Mouse (Mus musculus): ENCODE results near the gene Mybl2. TPM values are rescaled to one million over a fixed set of nuclear protein-coding genes. Genes with fewer than 3 reads are reported as not detected.

Gene Mybl2
- total RNA-seq, 2 experiments from 2014 or later, result 40.6 to 71.5 TPM

DNA sequence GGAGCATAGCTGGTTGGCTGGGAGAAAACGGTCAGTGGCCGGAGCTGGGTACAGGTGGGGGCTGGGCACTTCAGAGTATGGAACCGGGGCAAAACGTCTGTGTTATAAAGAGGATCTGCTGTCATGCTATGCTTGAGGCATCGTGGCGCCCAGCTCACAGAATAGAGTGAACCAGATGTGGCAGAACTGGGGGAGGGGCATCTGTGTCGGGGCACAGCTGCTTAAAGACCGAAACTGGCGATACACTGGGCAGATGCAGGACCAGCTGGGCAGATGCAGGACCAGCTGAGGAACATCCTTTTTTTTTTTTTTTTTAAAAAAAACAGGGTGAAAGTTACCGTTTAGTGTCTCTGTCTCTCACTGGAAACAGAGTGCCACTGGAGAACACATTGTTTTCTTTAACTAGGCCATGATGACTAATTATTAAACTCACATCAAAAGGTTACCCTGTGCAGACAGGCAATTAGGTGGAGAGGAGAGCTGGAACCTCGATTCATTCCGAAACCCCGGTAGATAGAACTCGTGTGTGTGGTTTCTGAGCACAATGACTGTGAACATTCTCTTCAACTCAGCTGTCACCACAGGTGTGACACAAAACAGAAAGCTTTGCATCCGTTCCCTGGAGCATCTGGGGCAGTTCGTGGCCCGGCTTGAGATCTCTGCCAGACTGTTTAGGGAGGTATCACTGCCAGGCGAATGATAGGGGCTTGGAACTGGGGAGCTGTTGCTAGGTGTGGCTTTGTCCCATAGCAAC, 48.6 kb downstream of the Mybl2 start:
- ATAC-seq (replicated peaks; ENCODE audit: poor library complexity, severe bottlenecking), result no peak

DNA sequence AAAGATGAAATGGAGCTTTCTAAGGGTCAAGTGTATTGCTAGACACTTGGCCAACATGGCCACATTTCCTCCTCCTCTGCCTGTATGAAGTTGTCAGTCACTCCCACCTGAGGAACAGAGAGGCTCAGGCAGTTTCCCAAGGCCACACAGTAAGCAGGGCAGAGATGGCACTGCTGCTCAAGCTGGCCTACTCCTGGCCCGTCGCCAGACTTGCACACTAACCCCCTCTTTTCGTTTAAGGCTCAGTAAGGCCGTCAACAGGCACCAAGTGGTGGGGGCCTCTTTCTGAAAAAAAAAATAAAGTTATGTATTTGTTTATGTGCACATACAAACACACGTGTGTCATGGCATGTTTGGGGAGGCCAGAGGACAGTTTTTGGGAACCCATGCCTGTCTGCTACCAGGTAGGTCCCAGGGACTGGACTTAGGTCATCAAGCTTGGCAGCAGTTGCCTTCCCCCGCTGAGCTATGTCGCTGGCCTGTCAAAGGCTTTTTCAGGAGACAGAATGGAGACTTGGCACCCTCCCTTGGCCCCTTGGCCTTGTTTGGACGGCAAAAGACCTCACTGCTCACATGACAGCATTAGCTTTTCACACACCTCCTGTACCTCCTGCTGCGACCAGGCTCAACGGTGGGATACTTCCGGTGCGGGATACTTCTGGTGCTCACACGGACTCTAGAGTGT, 49.7 kb downstream of the Mybl2 start:
- no peak for ATAC-seq (replicated peaks; ENCODE audit: poor library complexity, severe bottlenecking)

DNA sequence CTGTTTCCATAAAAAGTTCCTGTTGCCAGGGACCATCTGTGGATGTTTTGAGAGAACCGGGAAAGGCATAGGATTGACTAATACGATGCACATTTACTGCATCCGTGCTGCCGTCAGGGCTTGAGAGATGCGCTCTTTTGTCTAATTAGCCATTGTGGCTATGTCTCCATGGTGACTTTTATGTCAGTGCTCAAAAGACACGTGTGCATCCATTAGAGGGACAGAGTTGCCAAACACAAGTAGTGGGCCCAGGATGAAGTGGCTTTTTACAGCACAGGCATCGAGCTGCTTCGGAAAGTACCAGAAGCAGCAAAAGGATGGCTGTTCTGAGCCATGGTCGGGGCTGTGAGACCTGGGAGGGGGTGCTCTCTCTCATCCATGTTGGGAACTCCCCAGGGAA, 53.9 kb downstream of the Mybl2 start:
- ATAC-seq (replicated peaks; ENCODE audit: poor library complexity, severe bottlenecking), result no peak

GRCm38 (mm10) chr2:163110706-163111105, 56.2 kb downstream of the Mybl2 start:
- no peak for ATAC-seq (replicated peaks; ENCODE audit: poor library complexity, severe bottlenecking)

DNA sequence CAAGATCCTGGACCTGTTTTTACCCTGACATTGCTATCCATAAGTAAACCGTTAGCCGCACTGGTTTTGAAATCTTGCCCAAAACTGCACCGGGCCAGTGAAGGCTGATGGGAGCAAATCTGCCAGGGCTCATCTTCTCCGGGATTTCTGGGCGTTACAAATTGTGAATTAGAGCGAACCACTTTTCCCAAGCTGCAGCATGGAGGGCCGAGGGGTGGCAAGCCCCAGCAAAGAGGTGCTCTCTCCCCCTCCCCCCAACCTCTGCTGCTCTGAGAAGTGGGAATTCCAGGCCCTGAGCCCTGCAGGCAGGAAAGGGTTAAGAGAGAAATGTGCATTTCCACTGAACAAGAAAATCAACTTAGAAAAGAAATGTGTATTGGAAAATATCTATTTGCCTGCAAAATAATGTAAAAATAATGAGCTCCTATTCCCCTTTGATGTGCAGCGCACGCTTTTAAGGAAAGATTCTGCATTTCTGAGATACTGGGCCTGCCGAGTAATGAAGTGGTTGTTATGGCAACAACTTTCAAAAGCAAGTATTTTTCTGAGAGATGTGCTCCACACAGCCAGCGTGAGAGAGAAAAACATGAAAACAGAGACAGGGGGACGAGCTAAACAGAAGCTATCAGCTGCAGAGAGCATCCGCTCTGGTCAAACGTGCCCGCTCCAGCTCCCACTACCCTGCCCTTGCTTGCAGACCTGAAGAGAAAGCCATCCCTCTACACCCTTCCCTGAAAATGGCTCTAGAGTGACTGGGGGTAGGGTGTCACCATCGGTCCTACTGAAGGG, 57.1 kb downstream of the Mybl2 start:
- ATAC-seq (replicated peaks; ENCODE audit: poor library complexity, severe bottlenecking), result no peak

DNA sequence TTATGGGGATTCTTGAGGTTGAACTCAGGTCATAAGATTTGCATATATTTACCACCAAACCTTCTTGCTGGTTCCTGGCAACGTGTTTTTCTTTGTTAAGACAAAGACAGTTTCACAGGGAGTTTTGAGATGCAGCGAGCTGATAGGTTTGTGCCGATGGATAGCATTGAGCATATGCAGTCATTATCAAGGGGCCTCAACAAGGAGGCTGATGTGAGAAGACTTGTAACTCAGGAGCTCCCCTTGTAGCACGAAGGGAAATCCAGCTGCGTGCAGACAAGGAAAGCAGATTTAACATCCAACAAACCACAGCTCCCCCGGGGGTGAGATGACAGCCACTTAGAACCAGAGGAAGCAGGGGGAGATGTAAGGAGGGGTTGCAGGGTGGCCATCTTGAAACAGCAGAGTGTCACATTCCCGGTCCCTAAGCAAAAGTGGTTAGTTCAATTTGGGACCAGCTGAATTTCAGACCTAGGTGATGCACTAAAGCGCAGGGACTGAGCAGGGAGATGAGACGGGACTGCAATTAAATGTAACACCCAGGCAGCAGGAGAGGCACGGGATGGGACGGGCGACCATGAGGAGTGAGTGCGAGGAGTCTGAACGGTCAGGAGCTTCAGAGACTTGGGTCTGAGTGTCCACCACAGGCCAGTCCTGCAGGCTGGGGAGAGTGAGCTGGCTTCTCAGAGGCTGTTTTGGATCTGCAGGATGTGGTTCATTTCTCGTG, 66.3 kb downstream of the Mybl2 start:
- no peak for ATAC-seq (replicated peaks; ENCODE audit: poor library complexity, severe bottlenecking)

DNA sequence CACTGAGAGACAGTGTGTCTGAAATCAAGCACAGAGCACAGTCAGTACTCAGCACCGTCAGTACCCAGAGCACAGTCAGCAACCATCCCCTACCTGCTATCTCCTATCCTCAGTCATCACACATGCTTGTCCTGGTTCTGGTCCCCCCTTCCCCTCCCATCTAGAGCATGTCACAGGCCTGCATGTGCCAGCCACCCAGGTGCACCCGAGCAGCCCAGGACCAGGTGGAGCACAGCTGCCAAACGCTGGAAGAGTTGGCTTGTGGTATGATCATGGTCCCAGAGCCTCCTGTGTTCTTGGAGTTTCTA, 66.8 kb downstream of the Mybl2 start:
- no peak for ATAC-seq (replicated peaks; ENCODE audit: poor library complexity, severe bottlenecking)

- ATAC-seq (replicated peaks; ENCODE audit: poor library complexity, severe bottlenecking), result peak; percentile 63
These were observed 67.8 kb downstream of the Mybl2 start for GRCm38 (mm10) chr2:163122319-163122718.

DNA sequence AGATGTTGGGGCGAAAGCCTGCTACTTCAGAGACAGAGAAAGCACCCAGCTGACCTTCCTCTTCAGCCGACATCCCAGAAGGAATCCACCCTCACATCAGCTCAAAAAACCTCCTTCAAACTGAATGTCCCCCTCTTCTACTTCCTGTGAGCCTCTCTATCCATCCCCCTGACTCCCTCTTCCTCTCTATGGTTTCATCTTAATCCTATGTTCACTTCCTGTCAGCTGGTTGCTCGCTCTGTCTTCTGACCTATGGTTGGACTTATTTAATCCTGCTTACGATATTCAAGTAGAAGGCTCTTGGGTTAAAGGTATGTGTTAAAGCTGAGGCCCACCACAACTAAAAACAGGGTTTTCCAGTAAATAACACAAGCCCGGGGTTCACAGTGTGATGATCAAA, 69.0 kb downstream of the Mybl2 start:
- ATAC-seq (replicated peaks; ENCODE audit: poor library complexity, severe bottlenecking), result no peak

DNA sequence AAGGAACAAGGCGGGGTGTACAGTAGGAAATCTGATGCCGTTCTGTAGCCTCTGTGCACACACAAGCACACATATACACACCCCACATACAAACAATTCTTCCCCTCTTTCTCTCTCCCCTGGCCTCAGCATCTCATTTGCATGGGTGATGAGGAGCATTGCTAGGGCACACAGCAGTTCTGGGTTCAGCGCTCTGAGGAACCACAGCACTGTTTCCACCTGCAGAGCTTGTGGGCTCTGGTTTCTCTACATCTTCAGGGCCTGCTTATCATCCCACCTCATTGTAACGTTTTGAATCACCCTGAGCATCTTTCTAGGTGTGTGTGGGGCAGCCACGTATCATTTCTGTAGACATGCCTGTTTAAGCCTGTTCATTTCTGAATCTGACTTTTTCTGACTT, 76.3 kb downstream of the Mybl2 start:
- no peak for ATAC-seq (replicated peaks; ENCODE audit: poor library complexity, severe bottlenecking)

DNA sequence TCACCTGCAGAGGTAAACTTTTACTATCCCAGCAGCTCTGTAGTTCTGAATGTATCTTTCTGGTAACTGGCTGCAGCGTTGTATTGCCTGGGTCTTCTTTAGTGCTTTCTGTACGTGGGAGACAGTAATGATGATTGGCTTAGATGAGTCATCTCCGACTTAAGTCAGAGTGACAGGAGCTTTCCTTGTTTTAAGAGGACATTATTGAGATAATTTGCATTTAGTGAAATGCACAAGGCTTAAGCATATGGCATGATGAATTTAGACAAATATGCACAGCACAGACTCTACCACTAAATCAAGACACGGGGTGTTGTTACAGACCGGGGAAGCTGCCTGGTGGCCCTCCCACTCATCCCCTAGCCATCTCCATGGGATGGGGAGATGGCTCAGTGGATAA, 77.8 kb downstream of the Mybl2 start:
- no peak for ATAC-seq (replicated peaks; ENCODE audit: poor library complexity, severe bottlenecking)

Other genes with a start within 250 kb of the Mybl2 start
- 240 and 262 TPM in 2 replicates for gene Srsf6, start 123.2 kb upstream of the Mybl2 start, total RNA-seq (2014; fragmentation: Nextera tagmentation)
- 224 and 259 TPM in 2 replicates for gene Srsf6, start 123.2 kb upstream of the Mybl2 start, total RNA-seq (2017)
- gene L3mbtl1, start 111.2 kb upstream of the Mybl2 start, total RNA-seq (2014; fragmentation: Nextera tagmentation), result not detected in 2 replicates
- gene L3mbtl1, start 111.2 kb upstream of the Mybl2 start, total RNA-seq (2017), result not detected in 2 replicates
- not detected in 2 replicates for gene Sgk2, start 67.4 kb upstream of the Mybl2 start, total RNA-seq (2014; fragmentation: Nextera tagmentation)
- gene Sgk2, start 67.4 kb upstream of the Mybl2 start, total RNA-seq (2017), result not detected in 2 replicates
- 39.4 and 42.5 TPM in 2 replicates for gene Ift52, start 37.3 kb upstream of the Mybl2 start, total RNA-seq (2014; fragmentation: Nextera tagmentation)
- 19.9 and 23.8 TPM in 2 replicates for gene Ift52, start 37.3 kb upstream of the Mybl2 start, total RNA-seq (2017)
- gene Gtsf1l, start 33.2 kb downstream of the Mybl2 start, total RNA-seq (2014; fragmentation: Nextera tagmentation), result not detected in 2 replicates
- not detected in 2 replicates for gene Gtsf1l, start 33.2 kb downstream of the Mybl2 start, total RNA-seq (2017)
- not detected in 2 replicates for gene Tox2, start 148.4 kb downstream of the Mybl2 start, total RNA-seq (2014; fragmentation: Nextera tagmentation)
- not detected in 2 replicates for gene Tox2, start 148.4 kb downstream of the Mybl2 start, total RNA-seq (2017)

All from granulocyte monocyte progenitor cell, adult 5-6 weeks (primary cell).